Mouse (Mus musculus) kidney, adult 18-20 months (tissue): ENCODE data around the gene AI597479.

Experiments
- DNase-seq: peaks from one replicate; pipeline ENCODE4 v3.0.0; 2021

The AI597479 gene

DNA sequence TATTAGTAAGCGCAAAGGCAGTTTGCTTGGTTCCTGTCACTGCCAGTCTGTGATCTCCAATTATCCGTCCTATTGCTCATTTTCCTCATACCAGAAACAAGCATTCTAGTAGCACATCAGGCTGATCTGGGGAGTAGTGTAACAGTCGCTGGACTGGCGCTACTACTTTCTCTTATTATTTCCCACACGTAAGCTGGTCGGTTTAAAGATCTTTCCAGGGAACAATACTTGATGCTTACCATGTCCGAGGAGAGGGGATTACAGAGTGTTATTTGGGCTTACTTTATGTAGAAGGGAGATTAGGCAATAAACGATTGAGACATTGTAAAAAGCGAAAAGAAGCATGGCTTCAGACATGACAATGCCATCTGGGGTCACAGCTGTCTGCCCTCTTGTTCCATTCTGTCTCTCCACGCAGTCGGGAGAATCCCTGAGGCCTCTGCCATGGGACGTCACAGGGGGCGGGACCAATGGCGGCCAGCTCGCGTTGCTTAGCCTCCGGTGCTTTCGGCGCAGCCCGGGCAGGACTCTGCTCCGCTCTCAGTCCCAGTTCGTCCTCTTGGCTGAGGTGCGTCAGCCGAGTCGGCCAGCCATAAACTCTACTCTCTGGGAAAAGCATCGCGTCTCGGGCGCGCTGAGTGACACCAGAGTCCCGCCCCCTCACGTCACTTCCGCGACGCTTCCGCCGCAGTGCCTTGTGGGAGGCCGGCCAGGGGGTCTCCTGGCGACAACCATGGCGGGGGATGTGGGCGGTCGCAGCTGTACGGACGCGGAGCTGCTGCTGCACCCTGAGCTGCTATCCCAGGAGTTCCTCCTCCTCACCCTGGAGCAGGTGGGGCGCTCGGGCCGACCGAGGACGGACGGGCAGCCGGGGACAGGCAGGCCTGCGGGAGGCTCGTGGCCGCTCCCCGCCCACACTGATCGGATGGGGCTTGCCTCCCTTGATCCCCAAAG lies at the start of gene AI597479, which contains the start of gene Tgfbrap1:
Gene AI597479, plus strand, starts transcription at position 680 of the 954 bp plus-strand sequence.
Gene Tgfbrap1, minus strand, starts transcription at position 607 of the 954 bp plus-strand sequence.
- DNase-seq = peak; percentile 97

- DNase-seq = no peak
Measured at GRCm38 (mm10) chr1:43051903-43052302, 46.6 kb upstream of the AI597479 start.

DNA sequence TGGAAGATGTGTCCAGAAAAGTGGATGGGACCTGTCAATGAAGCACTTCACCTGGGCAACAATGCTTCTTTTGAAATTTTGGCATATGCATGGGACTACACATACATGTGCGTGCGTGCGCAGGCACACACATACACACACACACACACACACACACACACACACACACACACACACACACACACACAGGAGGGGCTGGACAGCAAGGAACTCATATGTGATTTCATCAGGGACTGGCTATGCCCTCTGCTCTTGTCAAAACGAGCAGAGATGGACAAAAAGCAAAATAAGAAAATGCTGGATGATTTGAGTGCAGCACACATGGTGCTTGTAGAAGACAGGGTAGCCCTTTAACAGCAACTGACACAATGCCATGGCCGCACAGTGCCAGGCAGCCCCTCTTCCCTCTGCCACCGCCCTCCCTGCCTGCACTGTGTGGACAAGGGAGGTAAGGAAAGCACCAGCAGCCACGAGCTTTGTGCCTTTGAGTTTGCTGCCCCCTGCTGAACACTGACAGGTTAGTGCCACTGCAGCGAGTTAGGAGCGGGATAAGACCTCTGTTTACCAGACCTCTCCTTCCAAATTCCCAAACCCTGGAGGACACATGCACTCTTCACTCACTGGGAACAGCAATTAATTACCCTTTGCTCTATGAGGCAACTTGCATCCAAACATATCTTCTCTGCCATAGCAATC lies 32.7 kb upstream of the AI597479 start:
- peak; percentile 53 for DNase-seq

DNA sequence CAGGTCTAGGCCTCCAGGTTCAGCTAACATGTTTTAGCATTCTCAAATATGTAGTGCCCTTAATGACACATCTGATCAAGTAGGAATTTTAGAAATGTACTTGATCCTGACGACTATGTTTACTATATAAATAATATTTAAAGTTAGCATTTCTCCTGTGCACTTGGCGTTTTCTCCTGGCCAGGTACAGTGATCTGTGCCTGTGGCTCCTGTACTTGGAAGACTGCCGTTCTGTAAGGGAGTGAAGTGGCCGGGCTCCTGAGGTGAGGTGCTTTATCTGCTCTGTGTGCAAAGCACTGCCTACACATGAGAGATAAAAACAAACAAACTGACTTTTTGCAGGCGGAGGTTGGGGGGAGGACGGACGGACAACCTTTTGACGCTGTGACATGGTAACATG lies 31.9 kb upstream of the AI597479 start:
- no peak for DNase-seq

DNA sequence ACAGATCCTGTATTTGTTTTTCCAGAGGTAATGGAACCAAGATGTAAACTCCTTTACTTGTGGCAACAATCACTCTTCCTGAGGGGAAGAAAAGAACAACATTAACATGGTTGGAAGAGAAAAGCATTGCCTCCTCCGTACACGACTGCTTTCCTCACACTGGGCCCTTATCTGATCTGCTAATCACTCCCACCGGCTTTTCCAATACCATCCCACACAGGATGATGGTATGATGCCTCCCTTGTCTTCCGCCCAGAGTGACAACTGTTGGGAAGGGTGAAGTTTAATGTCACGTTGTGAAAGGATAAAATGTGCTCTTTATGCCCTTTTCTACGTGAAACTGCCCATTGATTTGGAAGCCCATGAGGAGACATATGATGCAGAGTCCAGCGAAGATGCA lies 31.0 kb upstream of the AI597479 start:
- no peak for DNase-seq

GRCm38 (mm10) chr1:43070726-43071125 lies 27.8 kb upstream of the AI597479 start:
- DNase-seq = no peak

DNA sequence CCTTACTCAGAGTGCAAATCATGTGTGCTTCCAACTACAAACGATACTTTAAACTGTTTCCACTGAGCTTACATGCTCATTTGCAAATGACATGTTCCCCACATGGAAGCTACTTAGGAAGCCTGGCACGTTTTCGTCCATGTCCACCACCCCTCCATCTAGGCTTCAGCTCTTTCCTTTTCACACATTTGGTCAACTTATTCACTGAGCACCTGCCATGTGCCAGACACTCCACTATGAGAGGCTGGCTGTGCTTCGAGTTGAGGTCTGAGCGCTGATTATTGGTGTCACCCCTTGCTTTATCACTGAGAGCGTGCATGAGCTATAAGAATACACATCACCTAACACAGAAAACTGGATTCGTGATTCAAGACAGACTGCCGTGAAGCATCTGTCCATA lies 26.5 kb upstream of the AI597479 start:
- DNase-seq = no peak

GRCm38 (mm10) chr1:43072561-43072960 lies 25.9 kb upstream of the AI597479 start:
- no peak for DNase-seq

DNA sequence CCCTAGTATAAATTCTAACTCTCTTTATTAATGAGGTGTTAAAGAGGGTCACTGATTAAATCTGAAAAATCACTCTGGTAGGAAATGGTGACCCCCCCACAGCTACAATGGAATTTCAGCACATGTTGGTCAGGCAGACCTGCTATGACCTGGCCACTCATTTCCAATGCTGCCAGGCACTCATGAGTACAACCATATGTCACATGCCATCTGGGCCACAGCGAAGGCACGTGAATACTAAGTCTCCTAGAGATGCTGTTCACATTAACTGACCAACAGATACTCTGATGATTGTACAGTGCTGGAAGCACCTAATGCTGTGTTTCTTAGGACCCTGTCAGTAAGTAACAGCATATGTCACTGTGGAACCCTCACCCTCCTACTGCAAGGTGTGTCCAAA lies 23.7 kb upstream of the AI597479 start:
- no peak for DNase-seq

DNA sequence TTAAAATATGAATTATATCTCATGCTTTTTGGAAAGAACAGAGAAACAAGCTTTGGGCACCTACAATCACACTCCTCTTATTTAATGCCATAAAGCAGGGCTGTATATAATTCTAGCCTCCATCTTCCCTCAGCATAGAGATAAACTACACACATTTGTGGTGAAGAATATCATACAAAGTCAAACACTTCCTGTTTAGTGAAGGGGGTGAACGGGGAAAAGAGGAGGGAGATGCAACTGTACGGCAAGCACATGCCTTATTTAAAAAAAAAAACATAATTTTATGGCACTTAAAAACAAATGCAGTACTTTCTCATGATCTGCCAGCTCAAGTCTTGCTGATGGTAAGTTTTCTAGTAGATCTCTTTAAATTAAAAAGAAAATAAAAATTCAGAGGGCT lies 20.4 kb upstream of the AI597479 start:
- DNase-seq = no peak

DNA sequence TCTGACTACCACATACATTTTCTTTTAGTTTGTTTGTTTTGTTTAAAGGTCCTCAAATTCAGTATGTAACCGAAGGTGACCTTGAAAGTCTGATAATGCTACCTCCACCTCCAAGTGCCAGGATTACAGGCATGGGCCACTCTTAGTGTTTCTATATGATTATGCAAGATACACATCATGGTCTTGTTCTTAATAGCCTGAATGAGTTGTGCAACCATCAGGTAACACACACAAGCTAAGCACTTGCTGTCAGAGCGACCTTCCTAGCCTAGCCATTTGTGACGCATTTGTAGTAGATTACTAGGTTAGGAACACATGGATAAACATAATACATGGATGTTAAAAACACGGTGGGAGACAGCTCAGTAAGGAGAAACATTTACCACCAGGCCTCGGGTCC lies 15.6 kb upstream of the AI597479 start:
- no peak for DNase-seq

DNA sequence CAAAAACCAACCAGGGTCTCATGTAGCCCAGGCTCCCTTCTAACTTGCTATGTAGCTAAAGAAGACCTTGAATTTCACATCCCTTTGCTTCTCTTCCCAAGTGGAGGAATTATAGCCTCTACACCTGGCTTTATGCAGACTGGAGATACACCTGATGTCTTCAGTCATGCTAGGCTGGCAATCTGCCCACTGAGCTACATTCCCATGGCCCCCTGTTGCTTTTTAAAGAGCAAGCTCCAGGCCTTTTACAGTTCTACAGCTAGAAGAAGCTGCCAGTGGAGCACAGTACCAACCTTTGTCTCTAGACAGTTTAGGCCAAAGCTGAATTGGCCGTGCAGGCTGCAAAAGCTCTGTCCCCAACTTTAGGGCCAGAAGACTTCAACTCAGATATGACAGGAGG lies 8.1 kb upstream of the AI597479 start:
- DNase-seq = no peak

- DNase-seq = no peak
Measured at GRCm38 (mm10) chr1:43091306-43092055, 7.0 kb upstream of the AI597479 start.

DNA sequence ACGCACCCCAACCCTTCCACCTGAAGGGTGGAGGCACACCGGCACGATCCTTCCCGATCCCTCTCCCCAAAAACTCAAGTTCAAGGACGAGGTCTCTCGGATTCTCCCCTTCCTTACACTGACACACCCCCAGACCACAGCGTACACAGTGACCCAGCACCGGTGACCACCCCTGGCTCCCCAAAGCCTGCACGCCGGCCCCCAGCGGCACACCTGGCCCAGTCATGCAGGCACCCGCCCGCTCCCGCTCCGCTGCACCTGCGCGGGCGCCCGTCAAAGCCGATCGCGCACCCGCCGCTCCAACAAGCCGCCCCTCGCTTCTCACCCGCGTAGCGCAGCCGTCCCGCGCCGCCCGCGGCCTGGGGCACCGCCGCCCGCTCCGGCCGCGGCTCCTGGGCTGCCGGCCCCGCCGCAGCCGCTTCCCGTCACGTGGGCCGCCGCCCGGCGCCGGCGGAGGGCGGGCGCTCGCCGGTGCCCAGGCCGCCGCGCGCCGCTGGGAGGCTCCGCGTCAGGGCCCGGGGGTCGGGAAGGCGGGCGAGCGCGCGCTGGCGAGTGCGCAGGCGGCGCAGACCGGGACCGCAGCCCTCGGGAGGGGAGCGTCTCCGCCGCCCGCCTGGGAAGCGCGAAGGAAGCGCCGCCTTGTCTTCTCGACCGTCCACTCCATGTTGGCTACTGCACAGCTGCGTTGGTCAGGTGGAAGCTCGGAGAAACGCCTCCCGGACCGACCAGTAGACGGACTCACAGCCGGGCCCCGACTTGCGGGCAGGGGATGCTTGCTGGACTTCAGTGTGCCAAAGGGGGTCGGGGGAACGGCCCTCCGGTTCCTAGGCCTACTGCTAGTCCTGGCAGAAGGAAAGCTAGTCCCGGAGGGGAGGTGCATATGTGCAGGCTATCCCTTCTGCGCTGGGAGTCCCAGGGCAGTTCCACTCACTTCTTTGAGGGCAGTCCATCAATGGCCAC lies 6.2 kb upstream of the AI597479 start:
- peak; percentile 84 for DNase-seq

DNA sequence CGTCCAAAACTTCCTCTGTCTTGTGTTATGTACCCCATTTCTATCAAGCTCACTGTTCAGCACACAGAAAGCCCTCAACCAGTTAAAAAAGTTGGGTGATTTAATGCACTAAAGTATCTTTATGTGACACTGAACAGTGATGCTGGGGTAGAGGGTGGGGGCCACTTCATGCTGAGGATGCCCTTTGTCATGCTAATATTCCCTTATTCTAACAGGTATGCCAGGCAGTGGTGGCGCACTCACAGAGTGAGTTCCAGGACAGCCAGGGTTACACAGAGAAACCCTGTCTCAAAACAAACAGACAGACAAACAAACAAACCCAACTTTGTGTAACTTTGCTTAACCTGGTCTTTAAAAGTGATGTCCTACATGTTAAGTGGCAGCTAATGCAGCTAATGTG lies 4.3 kb upstream of the AI597479 start:
- no peak for DNase-seq

- no peak for DNase-seq
Measured at GRCm38 (mm10) chr1:43108729-43109128, 10.2 kb downstream of the AI597479 start.

- DNase-seq = peak; percentile 56
Measured at GRCm38 (mm10) chr1:43110556-43110955, 12.0 kb downstream of the AI597479 start.

DNA sequence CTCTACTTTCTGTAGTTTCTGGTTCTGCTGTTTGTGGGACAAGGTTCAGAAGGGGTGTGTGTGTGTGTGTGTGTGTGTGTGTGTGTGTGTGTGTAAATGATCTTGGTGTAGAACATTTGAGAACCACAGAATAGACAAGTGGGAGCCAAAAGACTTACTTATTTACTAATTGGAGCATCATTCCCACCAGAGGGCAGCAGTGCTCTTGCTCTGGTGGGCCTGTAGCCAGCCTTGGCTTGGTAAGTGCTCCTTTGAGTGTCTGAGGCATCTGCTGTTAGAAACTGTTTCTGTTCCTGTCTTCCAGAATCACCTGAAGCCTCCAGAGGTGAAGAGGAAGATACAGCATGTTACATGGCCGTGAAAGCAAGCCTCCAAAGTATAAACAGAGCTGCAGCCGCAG lies 14.4 kb downstream of the AI597479 start:
- peak; percentile 68 for DNase-seq

GRCm38 (mm10) chr1:43117435-43117834 lies 18.9 kb downstream of the AI597479 start:
- DNase-seq = peak; percentile 70

- DNase-seq = peak; percentile 1
Measured at GRCm38 (mm10) chr1:43120950-43121349, 22.4 kb downstream of the AI597479 start.

- DNase-seq = no peak
Measured at GRCm38 (mm10) chr1:43122616-43123015, 24.1 kb downstream of the AI597479 start.

DNA sequence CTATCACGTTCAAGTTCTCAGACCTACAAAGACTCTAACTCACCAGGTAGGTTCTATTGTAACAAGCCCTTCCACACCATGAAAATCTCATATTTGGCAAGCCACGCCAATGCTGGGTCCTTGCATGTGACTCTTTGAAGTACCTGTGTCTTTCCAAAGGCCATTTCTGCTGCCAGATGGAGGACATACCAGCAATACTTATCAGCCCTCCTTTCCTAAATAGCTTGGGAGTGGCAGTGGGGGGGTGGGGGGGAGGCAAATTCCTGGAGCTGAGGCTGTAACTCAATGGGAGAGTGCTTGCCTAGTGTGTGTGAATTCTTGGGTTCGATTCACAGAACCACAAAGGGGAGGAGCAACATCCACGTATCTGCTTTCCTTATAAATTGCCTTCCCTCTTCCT lies 26.2 kb downstream of the AI597479 start:
- no peak for DNase-seq
